Mouse (Mus musculus) heart, adult 2 months (tissue): ENCODE data around the gene Prap1.

ENCODE experiments used
- CTCF ChIP-seq: fragments of 200-600 bp; IDR thresholded peaks from 2 replicates; pipeline ENCODE4 v1.8.1; 2022; ENCODE audit warnings: antibody characterized with exemption, mild to moderate bottlenecking, moderate library complexity
- POLR2A ChIP-seq: fragments of 200-500 bp; IDR thresholded peaks from 2 replicates; pipeline ENCODE4 v1.6.1; 2011; ENCODE audit warnings: mild to moderate bottlenecking, low read depth, low read length, control low read depth; ENCODE audit not compliant: insufficient read depth

- TF ChIP-seq CTCF (no peak), POLR2A (no peak)
Measured at GRCm38 (mm10) chr7:140124382-140124781, 31.2 kb downstream of the Prap1 start.
